Mouse (Mus musculus) embryonic fibroblast, embryonic 13.5 days (primary cell): Measurements from ENCODE around the gene Tenm2.

Experiments
- CTCF ChIP-seq: IDR thresholded peaks from 2 replicates; pipeline ENCODE4 v1.5.1; 2011; ENCODE audit warnings: mild to moderate bottlenecking, control low read depth, low read length, moderate library complexity, borderline replicate concordance; ENCODE audit not compliant: insufficient read depth
- POLR2A ChIP-seq: IDR thresholded peaks from 2 replicates; pipeline ENCODE4 v1.6.1; 2011; ENCODE audit warnings: low read depth, mild to moderate bottlenecking, control low read depth, low read length, moderate library complexity

- TF ChIP-seq POLR2A (no peak), CTCF (no peak)
Observed at GRCm38 (mm10) chr11:36697816-36698215, 537.9 kb downstream of the Tenm2 start.
